ENCODE assay signal across 17 mouse cellular contexts in the genomic region with DNA sequence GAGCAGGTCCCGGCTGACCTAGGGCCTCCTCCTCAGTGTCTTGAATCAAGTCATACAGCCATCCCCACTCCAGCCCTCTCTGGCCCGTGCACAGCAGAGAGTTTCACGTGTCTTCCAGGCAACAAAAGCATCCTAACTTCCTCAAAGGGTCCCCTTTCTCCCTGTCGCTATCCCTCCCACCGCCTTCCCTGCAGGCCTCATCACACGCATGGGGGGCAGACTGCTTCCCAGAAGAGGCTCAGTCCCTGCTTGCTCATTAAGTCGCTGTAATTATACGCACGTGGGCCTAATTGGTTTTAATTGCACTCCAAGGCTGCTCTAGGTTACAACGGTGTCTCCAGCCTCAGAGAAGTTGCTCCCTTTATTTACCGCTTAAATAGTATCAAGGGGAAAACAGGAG.
A peak's percentile ranks its signal among the peaks of the same experiment; 100 is the strongest.
DNase-seq lines count a peak whose midpoint lies in the region; ATAC-seq and TF ChIP-seq lines count a peak whose summit lies in the region.
"Had no signal": no experiment of that assay in that cellular context is flagged by ENCODE, and none has a peak within 500 bp of the region (broad histone marks: within the 10 kb centered on the region; RNA-seq: fewer than 3 reads in every experiment).

No protein-coding gene starts in this region.

- no peaks in the 10 kb centered on the region for H3K36me3 ChIP-seq in midbrain, embryonic 13.5 days
- no peaks in the 10 kb centered on the region for H3K36me3 ChIP-seq in midbrain, postnatal 0 days (ENCODE audit: insufficient read depth, low read length)
- H3K36me3 ChIP-seq in forebrain, embryonic 10.5 days (replicated peaks), result no peaks in the 10 kb centered on the region
- no peaks in the 10 kb centered on the region for H3K36me3 ChIP-seq in forebrain, embryonic 16.5 days (ENCODE audit: control insufficient read depth, insufficient read depth)
- H3K36me3 ChIP-seq: embryonic facial prominence, embryonic 13.5 days; G1E had no signal

- H3K4me1 ChIP-seq in midbrain, embryonic 13.5 days (replicated peaks), result peaks cover 10% of the 10 kb centered on the region; the same call in 1 of the 2 replicates
- H3K4me1 ChIP-seq in midbrain, postnatal 0 days (ENCODE audit: insufficient read depth, low read length), result no peaks in the 10 kb centered on the region
- H3K4me1 ChIP-seq in forebrain, embryonic 10.5 days, result peaks cover 56% of the 10 kb centered on the region
- peaks cover 5% of the 10 kb centered on the region; the same call in 1 of the 2 replicates for H3K4me1 ChIP-seq in forebrain, embryonic 16.5 days (replicated peaks; ENCODE audit: control insufficient read depth, insufficient read depth, low read length)

- H3K27ac ChIP-seq in midbrain, embryonic 13.5 days, result no peak overlapping the region
- no peak overlapping the region for H3K27ac ChIP-seq in midbrain, postnatal 0 days (ENCODE audit: low read depth, low read length)
- H3K27ac ChIP-seq in forebrain, embryonic 10.5 days, result peak overlapping the region; percentile 31
- H3K27ac ChIP-seq in forebrain, embryonic 16.5 days (ENCODE audit: low read length), result no peak overlapping the region
- H3K27ac ChIP-seq: embryonic facial prominence, embryonic 13.5 days had no signal

- H3K9me3 ChIP-seq in midbrain, embryonic 13.5 days, result no peaks in the 10 kb centered on the region
- no peaks in the 10 kb centered on the region for H3K9me3 ChIP-seq in midbrain, postnatal 0 days (ENCODE audit: low read length)
- no peaks in the 10 kb centered on the region for H3K9me3 ChIP-seq in forebrain, embryonic 10.5 days
- H3K9me3 ChIP-seq in forebrain, embryonic 16.5 days (ENCODE audit: control insufficient read depth, low read length), result no peaks in the 10 kb centered on the region
- H3K9me3 ChIP-seq: embryonic facial prominence, embryonic 13.5 days had no signal

- DNase-seq in midbrain, postnatal 0 days (ENCODE audit: low spot score), result no peak
- DNase-seq in forebrain, embryonic 10.5 days (ENCODE audit: extremely low spot score, low spot score), result no peak
- no peak for DNase-seq in layer of hippocampus, postnatal 10 days (ENCODE audit: low spot score in 2 of 2)
- no peak for DNase-seq in left cerebral cortex, adult 9 months (ENCODE audit: low spot score in 2 of 2)
- no peak for DNase-seq in kidney, postnatal 14 days
- DNase-seq: cerebellum, adult 11 months; gastrocnemius, postnatal 14 days; kidney, adult 18-20 months; right cerebral cortex, postnatal 4 days; thymus, adult 2 months had no signal

- TF ChIP-seq CTCF in midbrain, postnatal 0 days (IDR thresholded peaks at IDR 0.05), result no peak

- H3K4me3 ChIP-seq in midbrain, embryonic 13.5 days (replicated peaks), result no peak overlapping the region
- H3K4me3 ChIP-seq in midbrain, postnatal 0 days (ENCODE audit: low read depth, low read length), result no peak overlapping the region
- H3K4me3 ChIP-seq in forebrain, embryonic 10.5 days, result no peak overlapping the region
- H3K4me3 ChIP-seq in forebrain, embryonic 16.5 days (replicated peaks; ENCODE audit: low read length), result no peak overlapping the region
- H3K4me3 ChIP-seq: embryonic facial prominence, embryonic 13.5 days had no signal

- no peaks in the 10 kb centered on the region for H3K27me3 ChIP-seq in midbrain, embryonic 13.5 days
- no peaks in the 10 kb centered on the region for H3K27me3 ChIP-seq in midbrain, postnatal 0 days (ENCODE audit: insufficient read depth, low read length)
- peaks cover 20% of the 10 kb centered on the region for H3K27me3 ChIP-seq in forebrain, embryonic 10.5 days (ENCODE audit: poor library complexity, severe bottlenecking)
- no peaks in the 10 kb centered on the region for H3K27me3 ChIP-seq in forebrain, embryonic 16.5 days (replicated peaks; ENCODE audit: control insufficient read depth, insufficient read depth, low read length)
- H3K27me3 ChIP-seq: CH12.LX, Patski had no signal

- H3K4me2 ChIP-seq in midbrain, embryonic 13.5 days (replicated peaks), result no peak overlapping the region
- no peak overlapping the region for H3K4me2 ChIP-seq in midbrain, postnatal 0 days (ENCODE audit: low read depth, low read length, poor library complexity, severe bottlenecking)
- H3K4me2 ChIP-seq in forebrain, embryonic 16.5 days (ENCODE audit: low read length), result no peak overlapping the region
- H3K4me2 ChIP-seq: embryonic facial prominence, embryonic 13.5 days; heart, embryonic 11.5 days had no signal

- 51% methylated on average over 11 of the region's 11 CpGs for whole genome bisulfite sequencing in midbrain, embryonic 13.5 days
- WGBS in midbrain, postnatal 0 days, result 54% methylated on average over 11 of the region's 11 CpGs
- 40% methylated on average over 11 of the region's 11 CpGs for WGBS in forebrain, embryonic 10.5 days
- 15% methylated on average over 11 of the region's 11 CpGs for WGBS in forebrain, embryonic 16.5 days

- peak; percentile 30; the same call in 1 of the 2 replicates for ATAC-seq in midbrain, embryonic 13.5 days
- no peak for ATAC-seq in midbrain, postnatal 0 days (ENCODE audit: low FRiP score)
- ATAC-seq in forebrain, embryonic 16.5 days, result peak; percentile 58; the same call in 1 of the 2 replicates
- ATAC-seq: Patski had no signal

- no peak overlapping the region for H3K9ac ChIP-seq in midbrain, embryonic 13.5 days (replicated peaks)
- no peak overlapping the region for H3K9ac ChIP-seq in midbrain, postnatal 0 days (replicated peaks; ENCODE audit: low read length, poor library complexity, severe bottlenecking)
- no peak overlapping the region for H3K9ac ChIP-seq in forebrain, embryonic 16.5 days (replicated peaks; ENCODE audit: low read depth, low read length)
- H3K9ac ChIP-seq: embryonic facial prominence, embryonic 13.5 days had no signal
